Mouse (Mus musculus): ENCODE measurements around the gene Rspry1. TPM values are rescaled to one million over a fixed set of nuclear protein-coding genes. Genes with fewer than 3 reads are reported as not detected.

Gene Rspry1
- polyA plus RNA-seq, 1 experiment from 2014 or later, result 54.8 TPM

DNA sequence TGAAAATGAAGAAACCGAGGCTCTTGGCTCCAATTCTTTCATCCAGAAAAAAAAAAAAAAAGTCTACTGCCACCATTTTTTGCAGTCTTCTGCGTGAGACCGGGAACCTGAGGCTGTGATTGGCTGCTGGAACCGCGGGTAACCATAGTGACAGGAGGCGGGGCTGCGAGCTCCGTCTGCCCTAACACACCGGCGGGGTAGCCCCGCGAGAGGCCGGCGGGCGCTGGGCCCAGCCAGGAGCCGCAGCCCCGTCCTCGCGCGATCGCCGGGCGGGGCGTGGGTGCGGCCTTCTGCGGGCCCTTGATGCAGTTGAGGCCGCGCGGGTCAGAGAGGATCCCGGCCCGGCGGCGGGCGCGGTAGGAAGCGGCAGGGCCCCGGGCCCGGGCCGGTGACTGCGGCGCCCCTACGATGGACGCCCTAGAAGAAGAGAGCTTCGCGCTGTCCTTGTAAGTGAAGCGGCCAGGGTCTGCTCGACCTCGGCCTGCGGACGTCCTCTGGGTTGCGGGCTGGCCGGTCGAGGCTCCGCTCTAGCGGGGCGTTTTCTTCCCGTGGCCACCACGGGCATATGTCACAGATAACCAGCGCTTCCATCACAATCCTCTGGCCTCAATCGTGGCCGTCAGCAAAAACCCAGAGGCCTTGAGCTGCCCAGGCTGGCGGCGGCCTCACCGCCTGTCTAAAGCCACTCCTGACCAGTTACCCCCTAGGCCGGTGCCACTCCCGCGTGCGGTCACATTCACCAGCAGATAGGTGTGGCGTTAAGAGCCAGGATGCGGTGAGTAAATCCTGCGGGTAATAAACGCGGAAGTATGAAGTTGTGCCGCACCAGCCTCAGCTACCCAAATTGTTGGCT, 64.9 kb downstream of the Rspry1 start, which contains the start of gene Arl2bp:
TSS of gene Arl2bp (plus strand) at position 145 of the 853 bp plus-strand sequence.
- peak within 1 kb of the TSS; percentile 64 for H3K4me3 ChIP-seq
- no peaks in the 10 kb centered on the region for H3K27me3 ChIP-seq
- H3K27ac ChIP-seq, result peak within 1 kb of the TSS; percentile 87
- H3K4me2 ChIP-seq (replicated peaks), result peak within 1 kb of the TSS; percentile 70
- no peaks in the 10 kb centered on the region for H3K9me3 ChIP-seq (replicated peaks)
- H3K36me3 ChIP-seq, result peaks cover 24% of the 10 kb centered on the region
- H3K4me1 ChIP-seq, result peaks cover 21% of the 10 kb centered on the region
- under 1% methylated on average over 70 of the region's 74 CpGs for WGBS
- peak within 1 kb of the TSS; percentile 84 for H3K9ac ChIP-seq
- peak; percentile 99 for ATAC-seq (ENCODE audit: low FRiP score)

DNA sequence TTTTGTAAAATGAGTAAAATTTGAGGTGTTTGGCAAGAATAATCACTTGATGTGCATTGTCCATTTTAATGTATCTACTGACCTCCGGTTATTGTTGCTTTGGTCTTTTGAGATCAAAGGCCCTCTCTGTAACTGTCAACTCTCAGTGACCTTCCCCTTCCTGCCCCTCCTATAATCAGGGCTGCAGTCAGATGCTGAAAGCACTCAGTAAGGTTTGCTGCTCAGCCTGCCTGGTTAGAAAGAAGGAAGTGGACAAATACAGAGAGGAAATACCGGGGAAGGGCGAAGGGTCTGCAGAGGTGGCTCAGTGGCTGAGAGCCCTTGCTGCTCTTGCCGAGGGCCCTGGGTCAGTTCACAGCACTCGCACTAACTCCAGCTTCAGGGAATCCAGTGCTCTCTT, 72.6 kb downstream of the Rspry1 start:
- no peaks in the 10 kb centered on the region for H3K9me3 ChIP-seq (replicated peaks)
- no peak overlapping the region for H3K9ac ChIP-seq
- WGBS, result 84% methylated on average over 5 of the region's 5 CpGs
- H3K4me3 ChIP-seq, result no peak overlapping the region
- no peak for ATAC-seq (ENCODE audit: low FRiP score)
- H3K4me1 ChIP-seq, result no peaks in the 10 kb centered on the region
- no peak overlapping the region for H3K27ac ChIP-seq
- H3K27me3 ChIP-seq, result no peaks in the 10 kb centered on the region
- peaks cover 52% of the 10 kb centered on the region for H3K36me3 ChIP-seq
- no peak overlapping the region for H3K4me2 ChIP-seq (replicated peaks)

DNA sequence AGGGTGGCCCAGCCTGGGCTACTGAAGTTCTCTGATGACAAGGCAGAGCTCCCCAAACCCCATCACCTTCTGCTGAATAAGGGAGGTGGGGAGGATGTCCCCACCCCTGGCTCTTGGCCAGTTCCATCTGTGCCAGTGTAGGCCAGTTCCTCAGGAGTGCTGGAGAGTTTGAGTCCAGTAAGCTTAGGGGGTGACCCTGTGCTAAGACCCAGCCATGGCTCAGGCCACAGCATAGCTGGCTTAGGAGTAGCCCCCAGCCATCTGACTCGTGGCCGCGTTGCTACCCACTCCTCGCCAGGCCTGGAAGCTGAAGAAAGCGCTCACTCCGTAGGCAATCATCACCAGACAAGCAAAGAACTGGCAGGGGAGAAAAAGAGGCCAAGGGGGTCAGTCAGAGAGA, 74.2 kb downstream of the Rspry1 start:
- H3K4me2 ChIP-seq (replicated peaks), result no peak overlapping the region
- H3K4me1 ChIP-seq, result no peaks in the 10 kb centered on the region
- H3K9ac ChIP-seq, result no peak overlapping the region
- no peak overlapping the region for H3K27ac ChIP-seq
- no peak overlapping the region for H3K4me3 ChIP-seq
- no peaks in the 10 kb centered on the region for H3K9me3 ChIP-seq (replicated peaks)
- ATAC-seq (ENCODE audit: low FRiP score), result peak; percentile 33; the same call in 1 of the 2 replicates
- 83% methylated on average over 6 of the region's 6 CpGs for WGBS
- no peaks in the 10 kb centered on the region for H3K27me3 ChIP-seq
- H3K36me3 ChIP-seq, result peaks cover 42% of the 10 kb centered on the region

DNA sequence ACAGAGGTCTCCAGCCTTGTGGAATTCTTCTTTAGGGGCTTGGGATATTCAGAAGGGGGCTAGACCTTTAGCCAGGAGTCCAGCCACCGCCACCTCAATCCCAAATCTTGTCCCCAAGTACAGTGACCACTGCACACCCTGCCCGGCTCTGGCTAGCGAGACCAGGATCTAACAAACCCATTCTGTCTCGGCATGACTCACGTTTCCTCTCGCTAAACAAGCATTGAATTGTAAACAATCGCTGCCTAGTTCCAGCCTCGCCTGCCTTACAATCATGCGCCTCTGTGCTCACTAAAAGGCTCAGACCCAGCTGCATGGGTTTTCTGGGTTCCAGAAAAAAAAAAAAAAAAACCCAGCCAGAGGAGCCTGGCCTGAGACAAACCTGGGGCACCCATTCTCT, 76.8 kb downstream of the Rspry1 start:
- Histone ChIP-seq H3K4me3 (no peak overlapping the region), H3K4me2 (replicated peaks) (no peak overlapping the region), H3K4me1 (no peaks in the 10 kb centered on the region), H3K9ac (no peak overlapping the region; the same call in 1 of the 2 replicates), H3K27ac (peak overlapping the region; percentile 19; the same call in 1 of the 2 replicates), H3K36me3 (peaks cover 15% of the 10 kb centered on the region), H3K9me3 (replicated peaks) (no peaks in the 10 kb centered on the region), H3K27me3 (no peaks in the 10 kb centered on the region)
- WGBS, result 55% methylated on average over 9 of the region's 9 CpGs
- no peak for ATAC-seq (ENCODE audit: low FRiP score)

DNA sequence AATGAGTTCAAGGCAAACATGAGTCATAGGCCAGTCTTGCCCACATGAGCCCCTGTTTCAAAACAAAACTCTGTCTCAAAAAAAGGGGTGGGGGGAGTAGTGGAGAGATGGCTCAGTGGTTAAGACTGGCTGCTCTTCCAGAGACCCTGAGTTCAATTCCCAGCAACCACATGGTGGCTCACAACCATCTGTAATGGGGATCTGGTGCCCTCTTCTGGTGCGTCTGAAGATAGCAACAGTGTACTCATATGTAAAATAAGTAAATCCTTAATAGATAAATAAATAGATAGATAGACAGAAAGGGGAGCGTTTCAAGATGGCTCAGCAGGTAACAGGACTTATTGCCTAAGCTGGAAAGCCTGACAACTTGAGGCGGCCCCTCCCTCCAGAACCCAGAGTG, 78.7 kb downstream of the Rspry1 start:
- Histone ChIP-seq H3K4me2 (replicated peaks) (no peak overlapping the region), H3K4me3 (no peak overlapping the region), H3K9me3 (replicated peaks) (no peaks in the 10 kb centered on the region), H3K36me3 (no peaks in the 10 kb centered on the region), H3K4me1 (no peaks in the 10 kb centered on the region), H3K9ac (no peak overlapping the region), H3K27me3 (no peaks in the 10 kb centered on the region), H3K27ac (no peak overlapping the region)
- no peak for ATAC-seq (ENCODE audit: low FRiP score)
- WGBS, result 86% methylated on average over 3 of the region's 3 CpGs

DNA sequence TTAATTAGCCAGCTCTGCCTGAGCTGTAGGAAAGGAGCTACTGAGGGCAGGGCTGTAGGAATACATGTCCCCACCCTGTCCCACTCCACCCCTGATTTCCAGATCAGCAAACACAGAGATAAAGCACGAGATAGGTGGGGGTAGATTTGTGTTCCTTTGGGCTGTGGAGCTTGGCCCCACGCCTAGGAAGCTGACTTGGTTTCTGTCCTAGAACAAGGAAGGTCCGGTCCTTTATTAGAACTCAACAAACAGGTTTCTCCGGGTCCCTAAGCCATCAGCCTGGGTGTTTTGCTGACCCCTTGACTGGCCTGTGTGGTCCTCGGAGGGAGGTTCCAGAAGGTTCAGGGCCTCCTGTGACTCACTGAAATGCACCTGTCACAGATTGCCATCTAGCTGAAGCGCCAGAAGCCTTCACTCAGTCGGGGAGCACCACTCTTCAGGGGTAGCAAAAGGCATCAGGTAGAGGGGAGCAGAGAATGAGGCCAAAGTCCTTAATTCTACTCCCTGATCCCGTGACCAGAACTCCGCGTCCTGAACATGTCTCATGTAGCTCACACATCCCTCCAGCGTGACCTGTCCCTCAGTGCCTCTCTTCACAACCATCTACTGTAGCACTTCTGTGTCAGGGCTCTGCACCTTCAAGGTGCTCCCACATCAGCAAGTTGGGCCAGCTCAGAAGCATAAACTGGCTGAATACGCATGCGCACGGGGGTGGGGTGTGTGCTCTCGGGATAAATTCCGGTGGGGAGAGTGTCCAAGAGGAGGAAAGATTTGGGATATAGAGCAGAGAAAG, 81.2 kb downstream of the Rspry1 start:
- Histone ChIP-seq H3K27ac (no peak overlapping the region), H3K9me3 (replicated peaks) (no peaks in the 10 kb centered on the region), H3K36me3 (no peaks in the 10 kb centered on the region), H3K4me3 (no peak overlapping the region), H3K4me2 (replicated peaks) (no peak overlapping the region), H3K4me1 (no peaks in the 10 kb centered on the region), H3K9ac (no peak overlapping the region), H3K27me3 (no peaks in the 10 kb centered on the region)
- ATAC-seq (ENCODE audit: low FRiP score), result no peak
- WGBS, result 83% methylated on average over 16 of the region's 16 CpGs

DNA sequence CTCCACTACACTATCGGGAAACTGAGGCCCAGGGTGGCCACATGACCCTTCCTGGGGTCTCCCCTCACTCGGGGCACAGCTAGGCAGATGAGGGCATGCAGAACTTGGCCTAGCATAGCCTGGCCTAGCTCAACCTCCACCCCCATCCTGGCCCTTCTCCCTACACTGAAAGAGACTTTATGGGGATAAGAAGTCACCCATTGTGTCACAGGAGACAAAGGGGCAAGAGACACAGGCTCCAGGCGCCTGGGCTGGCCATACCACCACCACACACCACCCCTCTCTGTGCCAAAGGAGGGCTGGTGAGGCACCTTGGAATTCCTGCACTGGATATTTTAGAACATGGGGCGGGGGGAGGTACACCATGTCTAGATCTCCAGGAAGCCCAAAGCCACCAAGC, 82.5 kb downstream of the Rspry1 start:
- Histone ChIP-seq H3K27ac (no peak overlapping the region), H3K9me3 (replicated peaks) (no peaks in the 10 kb centered on the region), H3K9ac (no peak overlapping the region), H3K27me3 (no peaks in the 10 kb centered on the region), H3K36me3 (no peaks in the 10 kb centered on the region), H3K4me2 (replicated peaks) (no peak overlapping the region), H3K4me3 (no peak overlapping the region), H3K4me1 (no peaks in the 10 kb centered on the region)
- WGBS, result 74% methylated on average over 4 of the region's 4 CpGs
- ATAC-seq (ENCODE audit: low FRiP score), result no peak

DNA sequence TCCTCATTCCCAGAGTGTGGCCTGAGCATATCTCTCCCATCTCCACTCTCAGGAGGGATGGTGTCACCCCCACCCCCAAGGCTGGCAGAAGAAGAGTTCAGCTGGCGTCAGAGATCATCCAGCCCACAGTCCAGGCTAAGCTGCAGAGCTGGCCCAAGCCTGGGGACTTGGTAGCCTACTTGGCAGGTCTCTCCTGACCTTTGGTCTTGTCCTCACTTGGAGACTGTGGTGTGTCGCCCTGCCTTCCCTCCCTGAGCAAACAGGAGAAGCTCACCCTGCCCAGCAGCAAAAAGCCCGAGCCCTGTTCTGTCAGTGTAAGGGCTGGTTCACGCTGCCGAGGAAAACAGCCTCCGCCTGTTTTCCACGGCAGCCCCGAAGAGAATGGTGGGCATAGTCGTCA, 84.2 kb downstream of the Rspry1 start:
- no peaks in the 10 kb centered on the region for H3K9me3 ChIP-seq (replicated peaks)
- no peaks in the 10 kb centered on the region for H3K36me3 ChIP-seq
- H3K4me1 ChIP-seq, result no peaks in the 10 kb centered on the region
- H3K27ac ChIP-seq, result no peak overlapping the region
- no peak for ATAC-seq (ENCODE audit: low FRiP score)
- WGBS, result 74% methylated on average over 9 of the region's 9 CpGs
- no peaks in the 10 kb centered on the region for H3K27me3 ChIP-seq
- no peak overlapping the region for H3K4me2 ChIP-seq (replicated peaks)
- H3K4me3 ChIP-seq, result no peak overlapping the region
- H3K9ac ChIP-seq, result no peak overlapping the region

DNA sequence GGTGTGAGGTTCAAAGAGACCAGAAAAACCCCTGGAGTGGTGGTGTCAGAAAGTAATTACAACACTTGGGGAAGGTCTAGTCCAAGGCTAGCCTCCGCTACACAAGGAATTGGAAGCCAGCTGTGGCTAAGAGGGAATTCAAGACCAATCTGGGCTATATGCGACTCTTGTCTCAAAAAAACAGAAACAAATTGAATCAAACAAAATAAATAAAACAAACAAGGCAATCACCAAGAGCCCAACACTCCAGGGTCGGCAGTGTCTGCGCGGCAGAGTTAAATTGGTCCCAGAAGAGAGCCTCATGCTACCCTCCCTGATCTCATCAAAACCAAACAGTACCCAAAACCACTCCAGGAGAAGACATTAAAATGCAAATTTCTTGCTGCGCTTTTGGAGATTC, 93.0 kb downstream of the Rspry1 start:
- ATAC-seq (ENCODE audit: low FRiP score), result no peak
- Histone ChIP-seq H3K27me3 (peaks cover 66% of the 10 kb centered on the region), H3K9ac (no peak overlapping the region), H3K9me3 (replicated peaks) (no peaks in the 10 kb centered on the region), H3K4me3 (no peak overlapping the region), H3K4me1 (peaks cover 13% of the 10 kb centered on the region), H3K4me2 (replicated peaks) (0 out of 2 replicates have a peak overlapping the region, but pooled peaks have one; percentile 61), H3K27ac (no peak overlapping the region), H3K36me3 (no peaks in the 10 kb centered on the region)
- 3% methylated on average over 6 of the region's 6 CpGs for WGBS

DNA sequence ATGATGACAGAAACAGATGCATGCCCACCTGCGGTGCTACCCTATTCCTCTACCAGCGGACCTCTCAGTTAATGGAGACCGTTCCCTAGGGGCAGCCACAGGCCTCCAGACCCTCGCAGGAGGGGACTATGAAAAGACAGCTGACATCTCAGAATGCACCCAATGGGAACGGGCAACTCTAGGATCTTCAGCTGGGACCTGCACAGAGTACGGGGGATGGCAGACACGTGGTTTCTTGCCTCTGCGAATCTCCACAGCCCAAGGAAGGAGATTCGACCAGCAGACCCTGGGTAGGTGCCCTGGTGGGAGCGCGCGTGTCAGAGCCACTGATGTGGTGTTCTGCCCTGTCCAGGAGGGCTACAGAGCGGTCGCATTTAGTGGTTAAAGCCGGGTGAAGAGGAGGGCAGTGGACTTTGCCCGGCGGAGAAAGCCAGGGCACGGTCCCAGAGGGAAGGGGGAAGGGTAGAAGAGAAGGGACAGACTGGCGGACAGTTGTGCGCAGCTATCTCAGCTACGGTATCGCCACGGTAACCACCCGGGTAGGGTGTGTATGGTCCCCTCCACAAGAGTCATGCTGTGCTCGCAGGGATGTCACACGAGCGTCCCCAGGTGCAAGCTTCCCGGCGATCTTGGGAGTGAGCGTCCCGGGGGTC, 93.7 kb downstream of the Rspry1 start:
- no peak overlapping the region for H3K27ac ChIP-seq
- H3K27me3 ChIP-seq, result peaks cover 66% of the 10 kb centered on the region
- under 1% methylated on average over 31 of the region's 31 CpGs for WGBS
- H3K9me3 ChIP-seq (replicated peaks), result no peaks in the 10 kb centered on the region
- H3K36me3 ChIP-seq, result no peaks in the 10 kb centered on the region
- peaks cover 13% of the 10 kb centered on the region for H3K4me1 ChIP-seq
- H3K4me3 ChIP-seq, result peak overlapping the region; percentile 40
- peak overlapping the region; percentile 61 for H3K4me2 ChIP-seq (replicated peaks)
- peak overlapping the region; percentile 35; the same call in 1 of the 2 replicates for H3K9ac ChIP-seq
- peak; percentile 69 for ATAC-seq (ENCODE audit: low FRiP score)

DNA sequence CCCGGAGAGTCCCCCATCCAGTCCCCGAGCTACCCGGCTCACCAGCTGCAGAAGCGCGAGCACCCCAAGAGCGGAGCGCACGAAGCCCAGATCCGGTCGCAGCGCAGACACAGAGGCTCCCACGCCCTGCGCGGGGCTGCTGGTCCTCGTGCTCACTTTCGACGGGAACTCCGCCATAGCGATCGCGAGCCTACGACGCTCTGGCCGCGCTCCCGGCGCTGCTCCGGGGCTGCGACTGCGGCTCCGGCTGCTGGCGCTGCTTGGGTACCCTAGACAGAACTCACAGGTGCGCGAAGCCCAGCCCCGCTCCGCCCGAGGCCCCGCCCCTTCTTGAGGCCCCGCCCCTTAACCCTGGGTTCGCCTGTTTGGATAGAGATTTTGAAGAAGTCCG, 94.3 kb downstream of the Rspry1 start, which contains the start of gene Pllp:
TSS of gene Pllp (minus strand) at position 285 of the 391 bp plus-strand sequence.
- WGBS, result under 1% methylated on average over 41 of the region's 41 CpGs
- Histone ChIP-seq H3K27me3 (peaks cover 66% of the 10 kb centered on the region), H3K4me3 (peak within 1 kb of the TSS; percentile 40), H3K9ac (peak within 1 kb of the TSS; percentile 35; the same call in 1 of the 2 replicates), H3K4me1 (peaks cover 13% of the 10 kb centered on the region), H3K4me2 (replicated peaks) (peak within 1 kb of the TSS; percentile 61), H3K27ac (no peak within 1 kb of the TSS), H3K36me3 (no peaks in the 10 kb centered on the region), H3K9me3 (replicated peaks) (no peaks in the 10 kb centered on the region)
- peak; percentile 69 for ATAC-seq (ENCODE audit: low FRiP score)

DNA sequence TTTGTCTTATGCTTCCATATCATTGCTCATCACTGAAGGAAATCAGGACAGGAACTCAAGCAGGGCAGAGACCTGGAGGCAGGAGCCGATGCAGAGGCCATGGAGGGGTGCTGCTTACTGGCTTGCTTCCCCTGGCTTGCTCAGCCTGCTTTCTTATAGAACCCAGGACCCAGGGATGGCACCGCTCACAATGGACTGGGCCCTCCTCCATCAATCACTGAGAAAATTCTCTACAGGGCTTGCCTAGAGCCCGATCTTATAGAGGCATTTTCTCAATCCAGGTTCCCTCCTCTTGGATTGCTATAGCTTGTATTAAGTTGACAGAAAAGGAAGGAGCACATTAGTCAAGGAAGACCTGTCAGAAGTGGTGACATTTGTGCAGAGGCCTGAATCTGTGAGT, 94.8 kb downstream of the Rspry1 start:
- Histone ChIP-seq H3K27me3 (peaks cover 66% of the 10 kb centered on the region), H3K4me3 (0 out of 2 replicates have a peak overlapping the region, but pooled peaks have one; percentile 40)

More for the DNA sequence above, 94.8 kb downstream of the Rspry1 start:
- H3K9me3 ChIP-seq (replicated peaks), result no peaks in the 10 kb centered on the region
- H3K27ac ChIP-seq, result no peak overlapping the region
- 52% methylated on average over 3 of the region's 3 CpGs for WGBS
- no peaks in the 10 kb centered on the region for H3K36me3 ChIP-seq
- no peak overlapping the region for H3K9ac ChIP-seq
- ATAC-seq (ENCODE audit: low FRiP score), result no peak
- H3K4me2 ChIP-seq (replicated peaks), result no peak overlapping the region
- peaks cover 13% of the 10 kb centered on the region for H3K4me1 ChIP-seq

Data from hindbrain, embryonic 12.5 days (tissue).